Mouse (Mus musculus) adrenal gland, adult 18-20 months (tissue): ENCODE results near the gene Cpa5. TPM values are rescaled to one million over a fixed set of nuclear protein-coding genes. Genes with fewer than 3 reads are reported as not detected.

Source experiments
- DNase-seq, 2 experiments: peaks; one replicate each; pipeline ENCODE4 v3.0.0; 2021 to 2022; ENCODE audit warnings: low spot score in 2 of 2
- long read RNA-seq, 2 experiments: library from polyadenylated mRNA; stranded (forward); transcript quantifications; one replicate each; pipeline ENCODE4 v2.0.0; 2021
- total RNA-seq, 2 experiments: library from RNA; stranded (reverse); gene quantifications; 1 replicate in 1 of 2; 2 replicates in 1 of 2; pipeline ENCODE4 v1.2.3; 2021

Cpa5 gene
- not detected for total RNA-seq
- long read RNA-seq, experiment 1 = 0 reads
- long read RNA-seq, experiment 2 = 0 reads

- no peak for DNase-seq
Observed at GRCm38 (mm10) chr6:30610710-30611109, at the start of gene Cpa5. Gene Cpa5 (plus strand): TSS chr6:30611010.

- DNase-seq = no peak
Observed at GRCm38 (mm10) chr6:30562132-30562531, 48.7 kb upstream of the Cpa5 start.

- no peak for DNase-seq
Observed at GRCm38 (mm10) chr6:30563575-30563974, 47.2 kb upstream of the Cpa5 start.

- no peak for DNase-seq
Observed at GRCm38 (mm10) chr6:30564051-30564450, 46.8 kb upstream of the Cpa5 start.

GRCm38 (mm10) chr6:30568069-30568468 lies 42.7 kb upstream of the Cpa5 start, which contains the start of gene Cpa4:
Gene Cpa4 (plus strand): TSS chr6:30568369.
- DNase-seq = no peak

GRCm38 (mm10) chr6:30569331-30569730 lies 41.5 kb upstream of the Cpa5 start:
- DNase-seq = no peak

GRCm38 (mm10) chr6:30570012-30570411 lies 40.8 kb upstream of the Cpa5 start:
- no peak for DNase-seq

GRCm38 (mm10) chr6:30572456-30573311 lies 38.1 kb upstream of the Cpa5 start:
- DNase-seq = no peak

GRCm38 (mm10) chr6:30573380-30573779 lies 37.4 kb upstream of the Cpa5 start:
- DNase-seq = no peak

GRCm38 (mm10) chr6:30574945-30575344 lies 35.9 kb upstream of the Cpa5 start:
- DNase-seq = no peak

GRCm38 (mm10) chr6:30576477-30577203 lies 34.2 kb upstream of the Cpa5 start:
- DNase-seq = no peak

GRCm38 (mm10) chr6:30579961-30580840 lies 30.6 kb upstream of the Cpa5 start:
- DNase-seq = no peak

- DNase-seq = no peak
Observed at GRCm38 (mm10) chr6:30580841-30581176, 30.0 kb upstream of the Cpa5 start.

- DNase-seq = no peak
Observed at GRCm38 (mm10) chr6:30586886-30587442, 23.8 kb upstream of the Cpa5 start.

- no peak for DNase-seq
Observed at GRCm38 (mm10) chr6:30589819-30590218, 21.0 kb upstream of the Cpa5 start.

GRCm38 (mm10) chr6:30591851-30592404 lies 18.9 kb upstream of the Cpa5 start:
- no peak for DNase-seq

GRCm38 (mm10) chr6:30592417-30592974 lies 18.3 kb upstream of the Cpa5 start:
- DNase-seq = no peak

GRCm38 (mm10) chr6:30594364-30594763 lies 16.4 kb upstream of the Cpa5 start:
- DNase-seq = no peak

GRCm38 (mm10) chr6:30596230-30596898 lies 14.4 kb upstream of the Cpa5 start:
- DNase-seq = no peak

- no peak for DNase-seq
Observed at GRCm38 (mm10) chr6:30600033-30600432, 10.8 kb upstream of the Cpa5 start.
